Mouse (Mus musculus) brain, embryonic 14.5 days (tissue): ENCODE results near the gene Pik3r5.

Experiments used
- CTCF ChIP-seq: fragments of 200-500 bp; IDR thresholded peaks from 2 replicates; pipeline ENCODE4 v1.5.1; 2012; ENCODE audit warnings: inconsistent platforms, mild to moderate bottlenecking, moderate library complexity, borderline replicate concordance; ENCODE audit not compliant: insufficient read depth, insufficient read length; ENCODE audit errors: extremely low read depth
- POLR2A ChIP-seq: fragments of 200-500 bp; IDR thresholded peaks from 2 replicates; pipeline ENCODE4 v1.6.1; 2012; ENCODE audit warnings: mild to moderate bottlenecking, inconsistent platforms, borderline replicate concordance; ENCODE audit not compliant: poor library complexity, insufficient read depth, insufficient read length, severe bottlenecking; ENCODE audit errors: extremely low read depth

GRCm38 (mm10) chr11:68539621-68540020 is 107.7 kb downstream of the Pik3r5 start:
- TF ChIP-seq CTCF (no peak), POLR2A (no peak)
